9 mouse cellular contexts compared by ENCODE assay signal in genomic region chr8:121547132-121547531, GRCm38 (mm10). TPM values are rescaled to one million over a fixed set of nuclear protein-coding genes. Genes with fewer than 3 reads are reported as not detected.
DNase-seq lines count a peak whose midpoint lies in the region; ATAC-seq lines count a peak whose summit lies in the region.
"Had no signal": no experiment of that assay in that cellular context is flagged by ENCODE, and none has a peak within 500 bp of the region (broad histone marks: within the 10 kb centered on the region; RNA-seq: fewer than 3 reads in every experiment).

No protein-coding gene starts in this region.

- H3K27ac ChIP-seq in heart, embryonic 11.5 days (ENCODE audit: low read depth, low read length), result no peak overlapping the region
- no peak overlapping the region for H3K27ac ChIP-seq in midbrain, embryonic 11.5 days (ENCODE audit: low read depth, low read length)

- WGBS in heart, embryonic 11.5 days (ENCODE audit: insufficient replicate concordance), result 4% methylated on average over 7 of the region's 7 CpGs
- WGBS in midbrain, embryonic 11.5 days, result 8% methylated on average over 7 of the region's 7 CpGs

- no peak for ATAC-seq in heart, embryonic 11.5 days (replicated peaks; ENCODE audit: insufficient number of reproducible peaks, low FRiP score, low TSS enrichment)
- ATAC-seq in inflammation-experienced regulatory T-cells, adult 6 months, result peak; percentile 72
- ATAC-seq in midbrain, embryonic 11.5 days (ENCODE audit: low FRiP score), result peak; percentile 61; the same call in 1 of the 2 replicates
- ATAC-seq: Patski had no signal

- peaks cover 8% of the 10 kb centered on the region; the same call in 1 of the 2 replicates for H3K4me1 ChIP-seq in heart, embryonic 11.5 days (ENCODE audit: control insufficient read depth, insufficient read depth, low read length)
- no peaks in the 10 kb centered on the region for H3K4me1 ChIP-seq in midbrain, embryonic 11.5 days (ENCODE audit: control insufficient read depth, insufficient read depth, low read length)

- H3K27me3 ChIP-seq in heart, embryonic 11.5 days (ENCODE audit: control insufficient read depth, insufficient read depth, low read length), result 0 out of 2 replicates have a peak, but pooled peaks cover 7% of the 10 kb centered on the region
- no peaks in the 10 kb centered on the region; the same call in 1 of the 2 replicates for H3K27me3 ChIP-seq in midbrain, embryonic 11.5 days (ENCODE audit: control insufficient read depth, insufficient read depth, low read length)

- peak; percentile 94 for DNase-seq in heart, adult 11 months
- peak; percentile 81 to 84 for DNase-seq in cerebellum, adult 18-20 months
- DNase-seq in frontal cortex, postnatal 25 days (ENCODE audit: low spot score in 2 of 2), result peak; percentile 66 to 67
- DNase-seq in left cerebral cortex, adult 8-10 months (ENCODE audit: low spot score in 2 of 2), result peak; percentile 36 to 55
- peak; percentile 99 for DNase-seq in midbrain, embryonic 11.5 days (ENCODE audit: low spot score, missing footprints)
- peak; percentile 60 to 83 for DNase-seq in spleen, postnatal 10 days (ENCODE audit: low spot score in 2 of 2)

- H3K4me2 ChIP-seq in heart, embryonic 11.5 days, result no peak overlapping the region
- no peak overlapping the region for H3K4me2 ChIP-seq in midbrain, embryonic 11.5 days

- H3K36me3 ChIP-seq in heart, embryonic 11.5 days (ENCODE audit: control insufficient read depth, insufficient read depth, low read length), result 0 out of 2 replicates have a peak, but pooled peaks cover 4% of the 10 kb centered on the region
- no peaks in the 10 kb centered on the region for H3K36me3 ChIP-seq in midbrain, embryonic 11.5 days (ENCODE audit: control insufficient read depth, insufficient read depth, low read length)

- H3K9ac ChIP-seq in heart, embryonic 11.5 days (ENCODE audit: low read depth, low read length), result no peak overlapping the region
- H3K9ac ChIP-seq in midbrain, embryonic 11.5 days (ENCODE audit: low read length), result no peak overlapping the region

- H3K9me3 ChIP-seq in heart, embryonic 11.5 days (replicated peaks; ENCODE audit: control insufficient read depth, low read length), result no peaks in the 10 kb centered on the region
- no peaks in the 10 kb centered on the region for H3K9me3 ChIP-seq in midbrain, embryonic 11.5 days (ENCODE audit: control insufficient read depth, low read length)

- H3K4me3 ChIP-seq in heart, embryonic 11.5 days (ENCODE audit: low read depth, low read length), result no peak overlapping the region
- no peak overlapping the region for H3K4me3 ChIP-seq in midbrain, embryonic 11.5 days (ENCODE audit: low read depth, low read length)

RNA-seq across cellular contexts. Expression of gene 1700018B08Rik, which starts 3.0 kb away (rescaled TPM):
- 0.24 TPM in 1 of 2 replicates, not detected in the other for polyA plus RNA-seq in heart, embryonic 11.5 days (2014; fragmentation: Nextera tagmentation; extraction: Ambion mirVana)
- not detected for polyA plus RNA-seq in inflammation-experienced regulatory T-cells, adult 6 months (2017; shearing (Covaris generic))
- not detected for total RNA-seq in left cerebral cortex, adult 8-10 months (2022)
- polyA plus RNA-seq in midbrain, embryonic 11.5 days (2014; fragmentation: Nextera tagmentation; extraction: Ambion mirVana), result not detected in 2 replicates
- polyA plus RNA-seq: Patski had no signal

RNA-seq across cellular contexts. Expression of gene Fbxo31, which starts 31.5 kb away (rescaled TPM):
- 9.5 and 9.7 TPM in 2 replicates for polyA plus RNA-seq in heart, embryonic 11.5 days (2014; fragmentation: Nextera tagmentation; extraction: Ambion mirVana)
- polyA plus RNA-seq in inflammation-experienced regulatory T-cells, adult 6 months (2017; shearing (Covaris generic)), result 1 to 10 TPM; 2.1 to 2.2 (median 2.2) TPM
- 100 to 1,000 TPM in 3 of 4 experiments, 10 to 100 TPM in 1; 94.5 to 107 (median 104) TPM for total RNA-seq in left cerebral cortex, adult 8-10 months (2022)
- 11.0 and 16.3 TPM in 2 replicates for polyA plus RNA-seq in midbrain, embryonic 11.5 days (2014; fragmentation: Nextera tagmentation; extraction: Ambion mirVana)

RNA-seq across cellular contexts. Expression of gene Map1lc3b, which starts 43.0 kb away (rescaled TPM):
- 186 and 199 TPM in 2 replicates for polyA plus RNA-seq in heart, embryonic 11.5 days (2014; fragmentation: Nextera tagmentation; extraction: Ambion mirVana)
- 100 to 1,000 TPM; 453 to 467 (median 467) TPM for polyA plus RNA-seq in inflammation-experienced regulatory T-cells, adult 6 months (2017; shearing (Covaris generic))
- total RNA-seq in left cerebral cortex, adult 8-10 months (2022), result 100 to 1,000 TPM; 159 to 187 (median 173) TPM
- polyA plus RNA-seq in midbrain, embryonic 11.5 days (2014; fragmentation: Nextera tagmentation; extraction: Ambion mirVana), result 282 and 283 TPM in 2 replicates

Comparison
In these comparisons a context has a peak if more than half of its experiments do, and no peak if none do; other contexts are left out.
1. DNase-seq: peak in every context shown above with its lines; median percentile 99 in midbrain, embryonic 11.5 days; 94 in heart, adult 11 months; 82 in cerebellum, adult 18-20 months; 72 in spleen, postnatal 10 days; 66 in frontal cortex, postnatal 25 days; 46 in left cerebral cortex, adult 8-10 months.